Mouse (Mus musculus) embryonic stem cell, embryonic (primary cell): ENCODE measurements around the gene Ptprm.

Experiments used
- CTCF ChIA-PET, 4 experiments: fragments of 300-600 bp in 2 of 4; fragments of 350-600 bp in 2 of 4; sonication (Branson Sonifier 250); formaldehyde crosslinking; loops; one replicate each; lab custom pipeline; 2022; ENCODE audit warnings: inconsistent platforms in 2 of 4; lab: Charles Lee
- POLR2A ChIA-PET, 4 experiments: fragments of 300-600 bp in 2 of 4; fragments of 350-600 bp in 2 of 4; sonication (Branson Sonifier 250); formaldehyde crosslinking; loops; one replicate each; lab custom pipeline; 2022; ENCODE audit warnings: antibody characterized with exemption in 4 of 4, inconsistent platforms in 1 of 4; lab: Charles Lee

Ptprm gene

GRCm38 (mm10) chr17:67008137-67008536, 346.1 kb downstream of the Ptprm start:
- POLR2A ChIA-PET: no interaction called here
- CTCF ChIA-PET: no interaction called here

- ChIA-PET CTCF (no interaction called here), POLR2A (no interaction called here)
Measured at GRCm38 (mm10) chr17:67006740-67007385, 347.4 kb downstream of the Ptprm start.

GRCm38 (mm10) chr17:66996882-66997281, 357.4 kb downstream of the Ptprm start:
- CTCF ChIA-PET: no interaction called here

GRCm38 (mm10) chr17:66996016-66996415, 358.2 kb downstream of the Ptprm start:
- ChIA-PET POLR2A (interaction anchor here in 1 of 4 experiments (0.6 kb wide), 1 partner anchor 18 kb away, joined by 4 read pairs; no protein-coding TSS in a partner anchor), CTCF (no interaction called here)

More at GRCm38 (mm10) chr17:66996882-66997281, 357.4 kb downstream of the Ptprm start:
- POLR2A ChIA-PET: no interaction called here

GRCm38 (mm10) chr17:66991815-66992214, 362.4 kb downstream of the Ptprm start:
- CTCF ChIA-PET: no interaction called here
- POLR2A ChIA-PET: interaction anchor here in 1 of 4 experiments (0.6 kb wide), 1 partner anchor 134 kb away, joined by 4 read pairs; no protein-coding TSS in a partner anchor

GRCm38 (mm10) chr17:66990761-66991160, 363.5 kb downstream of the Ptprm start:
- ChIA-PET CTCF (no interaction called here), POLR2A (no interaction called here)

- POLR2A ChIA-PET: no interaction called here
Measured at GRCm38 (mm10) chr17:66988014-66988413, 366.2 kb downstream of the Ptprm start.

GRCm38 (mm10) chr17:66981649-66982048, 372.6 kb downstream of the Ptprm start:
- CTCF ChIA-PET: no interaction called here
- POLR2A ChIA-PET: interaction anchor here in 1 of 4 experiments (0.7 kb wide), 1 partner anchor 151 kb away, joined by 3 read pairs; no protein-coding TSS in a partner anchor

More at GRCm38 (mm10) chr17:66988014-66988413, 366.2 kb downstream of the Ptprm start:
- CTCF ChIA-PET: no interaction called here

GRCm38 (mm10) chr17:66979971-66980370, 374.3 kb downstream of the Ptprm start:
- ChIA-PET CTCF (no interaction called here), POLR2A (no interaction called here)

- ChIA-PET POLR2A (no interaction called here), CTCF (no interaction called here)
Measured at GRCm38 (mm10) chr17:66976490-66976889, 377.8 kb downstream of the Ptprm start.

- CTCF ChIA-PET: interaction anchor here in 1 of 4 experiments (0.6 kb wide), 1 partner anchor 179 kb away, joined by 3 read pairs; no protein-coding TSS in a partner anchor
Measured at GRCm38 (mm10) chr17:66972976-66973375, 381.3 kb downstream of the Ptprm start.

GRCm38 (mm10) chr17:66960986-66961385, 393.3 kb downstream of the Ptprm start:
- POLR2A ChIA-PET: no interaction called here
- CTCF ChIA-PET: no interaction called here

More at GRCm38 (mm10) chr17:66972976-66973375, 381.3 kb downstream of the Ptprm start:
- POLR2A ChIA-PET: no interaction called here

- ChIA-PET POLR2A (no interaction called here), CTCF (interaction anchor here in 1 of 4 experiments (0.6 kb wide), 1 partner anchor 1413 kb away, joined by 4 read pairs; no protein-coding TSS in a partner anchor)
Measured at GRCm38 (mm10) chr17:66960557-66960956, 393.7 kb downstream of the Ptprm start.

- ChIA-PET CTCF (interaction anchor here in 1 of 4 experiments (0.6 kb wide), 1 partner anchor 1412 kb away, joined by 4 read pairs; no protein-coding TSS in a partner anchor), POLR2A (no interaction called here)
Measured at GRCm38 (mm10) chr17:66959815-66960214, 394.4 kb downstream of the Ptprm start.

GRCm38 (mm10) chr17:66958766-66959165, 395.5 kb downstream of the Ptprm start:
- POLR2A ChIA-PET: no interaction called here
- CTCF ChIA-PET: interaction anchor here in 1 of 4 experiments (0.6 kb wide), 1 partner anchor 1116 kb away, joined by 5 read pairs; no protein-coding TSS in a partner anchor

- ChIA-PET POLR2A (no interaction called here), CTCF (no interaction called here)
Measured at GRCm38 (mm10) chr17:66944498-66944897, 409.8 kb downstream of the Ptprm start.

GRCm38 (mm10) chr17:66943539-66943938, 410.7 kb downstream of the Ptprm start:
- POLR2A ChIA-PET: no interaction called here
- CTCF ChIA-PET: no interaction called here

- ChIA-PET POLR2A (no interaction called here), CTCF (no interaction called here)
Measured at GRCm38 (mm10) chr17:66925611-66926010, 428.6 kb downstream of the Ptprm start.

- CTCF ChIA-PET: no interaction called here
- POLR2A ChIA-PET: no interaction called here
Measured at GRCm38 (mm10) chr17:66914696-66915095, 439.6 kb downstream of the Ptprm start.

- ChIA-PET CTCF (interaction anchor here in 1 of 4 experiments (0.7 kb wide), 1 partner anchor 263 kb away, joined by 3 read pairs; no protein-coding TSS in a partner anchor), POLR2A (interaction anchor here in 1 of 4 experiments (0.6 to 0.7 kb wide), 2 partner anchors 201 to 679 kb away, joined by 3 read pairs; no protein-coding TSS in a partner anchor)
Measured at GRCm38 (mm10) chr17:66912533-66912932, 441.7 kb downstream of the Ptprm start.
